Mouse (Mus musculus): Measurements from ENCODE around the gene Cplx3. TPM values are rescaled to one million over a fixed set of nuclear protein-coding genes. Genes with fewer than 3 reads are reported as not detected.

Gene Cplx3
- polyA plus RNA-seq, 1 experiment: not detected

DNA sequence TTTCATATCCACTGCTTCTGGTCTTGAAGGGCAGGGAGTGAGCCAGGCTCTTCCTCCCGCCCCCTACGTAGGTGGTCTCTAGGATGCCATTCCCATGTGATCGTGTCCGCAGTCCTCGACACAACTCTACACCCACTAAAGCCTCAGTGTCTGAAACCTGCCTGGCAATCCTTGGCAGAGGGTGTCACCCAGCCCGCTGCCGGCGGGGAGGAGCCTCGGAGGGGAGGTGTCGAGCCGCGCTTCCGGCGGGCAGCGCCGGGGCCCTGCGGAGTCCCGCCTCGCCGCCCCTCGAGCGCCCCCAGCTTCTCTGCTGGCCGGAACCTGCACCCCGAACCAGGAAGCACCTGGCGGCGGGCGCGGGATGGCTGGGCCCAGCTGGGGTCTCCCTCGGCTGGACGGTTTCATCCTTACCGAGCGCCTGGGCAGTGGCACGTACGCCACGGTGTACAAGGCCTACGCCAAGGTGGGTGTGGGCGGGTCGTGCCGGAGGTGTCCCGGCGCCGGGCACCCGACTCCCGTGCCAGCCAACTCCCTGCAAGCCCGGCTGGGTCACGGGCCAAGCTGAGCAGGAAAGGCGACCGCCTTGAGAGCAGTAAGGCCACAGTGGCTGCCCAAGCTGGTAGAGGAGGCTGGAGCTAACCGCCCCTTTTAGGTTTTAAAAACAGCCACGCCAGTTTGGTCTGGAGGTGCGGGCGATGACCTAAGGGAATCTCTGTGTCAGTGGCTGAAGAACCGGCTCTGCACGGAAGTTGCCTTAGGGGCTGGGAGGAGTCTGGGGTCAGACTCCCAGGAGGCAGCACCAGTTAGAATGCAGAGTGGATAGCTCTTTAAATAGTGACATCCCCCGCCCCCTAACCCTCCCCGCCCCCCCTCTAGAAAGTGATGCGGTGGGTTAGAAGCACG is 16.6 kb downstream of the Cplx3 start, which contains the start of gene Ulk3:
TSS of gene Ulk3 (plus strand) at position 229 of the 903 bp plus-strand sequence.
- H3K4me1 ChIP-seq (ENCODE audit: control insufficient read depth, insufficient read depth, insufficient read length, low read length): peaks cover 10% of the 10 kb centered on the region
- TF ChIP-seq CTCF (IDR thresholded peaks at IDR 0.05; ENCODE audit: extremely low read depth, insufficient read length, insufficient replicate concordance, low read depth, low read length) (no peak; the same call in 1 of the 2 replicates), POLR2A (IDR thresholded peaks at IDR 0.05; ENCODE audit: low read depth, low read length) (peak; percentile 49; the same call in 1 of the 2 replicates)
- under 1% methylated on average over 58 of the region's 58 CpGs for WGBS
- H3K4me3 ChIP-seq (ENCODE audit: low read depth, low read length): peak within 1 kb of the TSS; percentile 95
- H3K27me3 ChIP-seq (ENCODE audit: control insufficient read depth, insufficient read depth, low read length): no peaks in the 10 kb centered on the region
- peak within 1 kb of the TSS; percentile 57 for H3K27ac ChIP-seq (ENCODE audit: insufficient read depth, low read depth, low read length)
- peaks cover 49% of the 10 kb centered on the region for H3K36me3 ChIP-seq (ENCODE audit: control insufficient read depth, insufficient read depth, low read length)

DNA sequence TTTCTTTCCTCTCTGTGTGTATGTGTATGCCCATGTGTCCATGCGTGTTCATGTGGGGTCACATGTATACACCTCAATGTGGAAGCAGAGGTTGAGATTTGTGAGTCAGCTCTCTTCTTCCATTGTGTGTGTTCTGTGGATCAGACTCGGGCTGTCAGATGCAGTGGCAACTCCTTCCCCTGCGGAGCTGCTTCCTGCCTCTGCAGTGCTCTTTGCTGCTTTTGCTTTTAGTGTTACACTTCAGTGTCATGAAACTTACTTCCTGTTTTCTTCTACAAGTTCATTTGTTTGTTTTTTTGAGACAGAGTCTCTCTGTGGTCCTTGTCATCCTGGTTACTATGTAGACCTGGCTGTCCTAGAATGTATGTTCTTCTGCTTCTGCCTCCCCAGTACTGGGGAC is 21.1 kb downstream of the Cplx3 start:
- peaks cover 73% of the 10 kb centered on the region for H3K36me3 ChIP-seq (ENCODE audit: control insufficient read depth, insufficient read depth, low read length)
- no peaks in the 10 kb centered on the region for H3K27me3 ChIP-seq (ENCODE audit: control insufficient read depth, insufficient read depth, low read length)
- H3K4me3 ChIP-seq (ENCODE audit: low read depth, low read length): no peak overlapping the region
- WGBS: 83% methylated on average over 3 of the region's 3 CpGs
- TF ChIP-seq CTCF (IDR thresholded peaks at IDR 0.05; ENCODE audit: extremely low read depth, insufficient read length, insufficient replicate concordance, low read depth, low read length) (no peak), POLR2A (IDR thresholded peaks at IDR 0.05; ENCODE audit: low read depth, low read length) (no peak)
- peaks cover 2% of the 10 kb centered on the region for H3K4me1 ChIP-seq (ENCODE audit: control insufficient read depth, insufficient read depth, insufficient read length, low read length)
- H3K27ac ChIP-seq (ENCODE audit: insufficient read depth, low read depth, low read length): no peak overlapping the region

DNA sequence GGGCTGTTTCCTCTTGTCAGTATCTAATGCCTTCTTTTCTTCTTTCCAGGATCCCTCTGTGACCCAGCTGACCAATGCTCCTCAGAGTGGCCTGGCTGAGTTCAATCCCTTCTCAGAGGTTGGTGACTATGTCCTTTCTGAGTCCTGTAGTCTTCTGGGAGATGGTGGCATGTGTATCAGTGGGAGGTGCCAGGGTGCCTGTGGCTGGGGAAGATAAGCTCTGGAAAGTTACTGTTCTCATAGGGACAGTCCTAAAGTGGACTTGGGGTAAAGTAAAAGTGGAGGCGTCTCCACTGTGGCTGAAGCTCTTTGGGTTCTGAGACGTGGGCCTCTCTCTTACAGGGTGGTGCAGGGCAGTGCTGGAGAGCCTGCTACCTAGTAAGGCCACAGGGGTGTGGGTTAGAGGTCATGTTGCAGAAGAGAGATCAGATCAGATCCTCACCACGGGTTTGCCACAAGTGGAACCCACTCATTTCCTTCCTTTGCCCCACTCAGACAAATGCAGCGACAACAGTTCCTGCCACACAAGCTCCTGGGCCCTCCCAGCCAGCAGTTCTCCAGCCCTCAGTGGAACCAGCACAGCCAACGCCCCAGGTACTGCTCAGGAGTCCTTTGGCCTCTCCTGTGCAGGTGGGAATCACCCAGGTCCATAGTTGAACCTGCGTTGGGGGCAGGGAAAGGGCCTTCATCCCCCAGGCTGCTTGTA is 28.8 kb downstream of the Cplx3 start:
- Histone ChIP-seq H3K4me3 (ENCODE audit: low read depth, low read length) (no peak overlapping the region), H3K36me3 (ENCODE audit: control insufficient read depth, insufficient read depth, low read length) (peaks cover 70% of the 10 kb centered on the region), H3K4me1 (ENCODE audit: control insufficient read depth, insufficient read depth, insufficient read length, low read length) (no peaks in the 10 kb centered on the region), H3K27ac (ENCODE audit: insufficient read depth, low read depth, low read length) (no peak overlapping the region), H3K27me3 (ENCODE audit: control insufficient read depth, insufficient read depth, low read length) (no peaks in the 10 kb centered on the region)
- 75% methylated on average over 6 of the region's 6 CpGs for WGBS
- no peak for TF ChIP-seq CTCF (IDR thresholded peaks at IDR 0.05; ENCODE audit: extremely low read depth, insufficient read length, insufficient replicate concordance, low read depth, low read length)
- TF ChIP-seq POLR2A (IDR thresholded peaks at IDR 0.05; ENCODE audit: low read depth, low read length): no peak

DNA sequence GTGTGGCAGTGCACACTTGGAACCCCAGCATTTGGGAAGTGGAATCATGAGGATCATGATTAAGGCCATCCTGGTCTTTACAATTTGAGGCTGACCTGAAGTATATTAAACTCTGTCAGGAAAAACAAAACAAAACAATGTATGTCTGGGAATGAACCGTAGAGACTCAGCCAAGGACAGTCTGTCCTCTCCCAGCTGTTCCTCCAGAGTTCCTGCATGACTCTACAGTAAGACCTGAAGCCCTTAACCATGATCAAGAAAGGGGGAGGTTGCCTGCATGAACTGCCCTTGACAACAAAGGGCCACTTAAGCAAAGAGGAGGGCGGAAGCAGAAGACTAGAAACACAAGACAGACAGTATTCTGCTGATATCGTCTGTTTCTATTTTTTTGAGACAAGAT is 30.5 kb downstream of the Cplx3 start:
- H3K27ac ChIP-seq (ENCODE audit: insufficient read depth, low read depth, low read length): no peak overlapping the region
- H3K4me1 ChIP-seq (ENCODE audit: control insufficient read depth, insufficient read depth, insufficient read length, low read length): no peaks in the 10 kb centered on the region
- no peaks in the 10 kb centered on the region for H3K27me3 ChIP-seq (ENCODE audit: control insufficient read depth, insufficient read depth, low read length)
- H3K36me3 ChIP-seq (ENCODE audit: control insufficient read depth, insufficient read depth, low read length): peaks cover 64% of the 10 kb centered on the region
- TF ChIP-seq POLR2A (IDR thresholded peaks at IDR 0.05; ENCODE audit: low read depth, low read length): no peak
- TF ChIP-seq CTCF (IDR thresholded peaks at IDR 0.05; ENCODE audit: extremely low read depth, insufficient read length, insufficient replicate concordance, low read depth, low read length): no peak
- 67% methylated on average over 3 of the region's 3 CpGs for WGBS
- H3K4me3 ChIP-seq (ENCODE audit: low read depth, low read length): no peak overlapping the region

DNA sequence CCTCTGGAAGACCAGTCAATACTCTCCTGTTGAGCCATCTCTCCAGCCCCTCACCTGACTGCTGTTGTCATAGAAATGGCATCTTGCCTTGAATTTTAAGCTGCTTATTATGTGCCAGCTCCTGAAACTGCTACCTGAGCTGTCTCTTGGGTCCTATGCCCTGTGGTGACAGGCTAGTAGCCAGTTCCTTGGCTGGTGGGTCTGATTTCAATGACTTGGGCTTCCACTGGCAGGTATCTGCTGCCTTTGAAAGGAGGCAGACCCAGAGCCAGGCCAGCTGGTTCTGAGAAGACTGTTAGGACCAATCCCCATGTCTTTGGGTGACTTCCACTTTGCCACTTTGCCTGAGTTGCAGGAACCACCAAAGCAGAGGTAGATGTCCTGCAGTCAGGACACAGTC is 31.7 kb downstream of the Cplx3 start:
- Histone ChIP-seq H3K4me3 (ENCODE audit: low read depth, low read length) (no peak overlapping the region), H3K36me3 (ENCODE audit: control insufficient read depth, insufficient read depth, low read length) (peaks cover 57% of the 10 kb centered on the region), H3K27me3 (ENCODE audit: control insufficient read depth, insufficient read depth, low read length) (no peaks in the 10 kb centered on the region), H3K4me1 (ENCODE audit: control insufficient read depth, insufficient read depth, insufficient read length, low read length) (no peaks in the 10 kb centered on the region), H3K27ac (ENCODE audit: insufficient read depth, low read depth, low read length) (no peak overlapping the region)
- TF ChIP-seq POLR2A (IDR thresholded peaks at IDR 0.05; ENCODE audit: low read depth, low read length) (no peak), CTCF (IDR thresholded peaks at IDR 0.05; ENCODE audit: extremely low read depth, insufficient read length, insufficient replicate concordance, low read depth, low read length) (no peak)

DNA sequence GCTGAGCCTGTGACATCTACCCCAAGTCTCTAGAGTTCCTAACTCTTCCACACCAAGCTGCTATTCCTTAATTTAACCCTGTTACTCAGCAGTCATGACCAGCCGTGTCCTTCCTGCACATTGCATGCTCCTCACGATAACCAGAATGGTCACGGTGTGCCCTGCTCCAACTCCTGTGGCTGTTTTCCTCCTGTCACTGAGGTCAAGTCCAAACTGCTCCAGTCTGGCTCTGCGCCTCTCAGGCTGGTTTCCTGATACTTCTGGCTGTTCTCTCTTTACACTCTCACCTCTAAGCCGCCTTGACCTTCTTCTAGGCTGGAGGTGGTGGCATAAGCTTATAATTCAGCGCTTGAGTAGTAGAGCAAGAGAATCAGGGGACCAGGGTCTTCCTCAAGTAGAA is 37.6 kb downstream of the Cplx3 start:
- Histone ChIP-seq H3K4me3 (ENCODE audit: low read depth, low read length) (no peak overlapping the region), H3K4me1 (ENCODE audit: control insufficient read depth, insufficient read depth, insufficient read length, low read length) (peaks cover 25% of the 10 kb centered on the region), H3K36me3 (ENCODE audit: control insufficient read depth, insufficient read depth, low read length) (peaks cover 38% of the 10 kb centered on the region), H3K27me3 (ENCODE audit: control insufficient read depth, insufficient read depth, low read length) (no peaks in the 10 kb centered on the region), H3K27ac (ENCODE audit: insufficient read depth, low read depth, low read length) (peak overlapping the region; percentile 1; the same call in 1 of the 2 replicates)
- WGBS: 95% methylated on average over 6 of the region's 6 CpGs
- TF ChIP-seq CTCF (IDR thresholded peaks at IDR 0.05; ENCODE audit: extremely low read depth, insufficient read length, insufficient replicate concordance, low read depth, low read length): no peak
- no peak for TF ChIP-seq POLR2A (IDR thresholded peaks at IDR 0.05; ENCODE audit: low read depth, low read length)

DNA sequence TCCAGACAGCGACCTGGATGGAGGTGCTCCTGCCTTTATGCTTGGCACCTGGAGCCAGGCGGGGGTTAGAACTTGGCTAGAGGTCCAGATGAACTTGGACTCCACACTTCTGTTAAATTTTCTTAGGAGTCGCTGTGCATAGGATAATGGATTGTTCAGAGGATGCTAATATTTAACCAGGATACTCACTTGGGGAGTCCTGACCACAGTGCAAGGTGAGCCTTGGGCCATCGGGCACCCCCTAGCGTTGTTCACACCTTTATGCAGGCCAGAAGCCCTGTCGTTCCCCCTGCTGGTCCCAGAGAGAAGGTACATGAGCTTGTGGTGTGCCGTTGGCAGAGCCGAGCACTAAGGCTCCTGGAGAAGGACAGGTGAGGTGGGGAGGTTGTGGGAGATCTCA is 39.2 kb downstream of the Cplx3 start:
- Histone ChIP-seq H3K27ac (ENCODE audit: insufficient read depth, low read depth, low read length) (no peak overlapping the region; the same call in 1 of the 2 replicates), H3K36me3 (ENCODE audit: control insufficient read depth, insufficient read depth, low read length) (peaks cover 29% of the 10 kb centered on the region), H3K27me3 (ENCODE audit: control insufficient read depth, insufficient read depth, low read length) (no peaks in the 10 kb centered on the region), H3K4me3 (ENCODE audit: low read depth, low read length) (no peak overlapping the region), H3K4me1 (ENCODE audit: control insufficient read depth, insufficient read depth, insufficient read length, low read length) (peaks cover 30% of the 10 kb centered on the region)
- no peak for TF ChIP-seq POLR2A (IDR thresholded peaks at IDR 0.05; ENCODE audit: low read depth, low read length)
- peak; percentile 68; the same call in 1 of the 2 replicates for TF ChIP-seq CTCF (IDR thresholded peaks at IDR 0.05; ENCODE audit: extremely low read depth, insufficient read length, insufficient replicate concordance, low read depth, low read length)
- 27% methylated on average over 8 of the region's 8 CpGs for WGBS

All from small intestine, adult 2 months (tissue).